Mouse (Mus musculus) intestine, embryonic 15.5 days (tissue): ENCODE data around the gene Ppp2r3d. TPM values are rescaled to one million over a fixed set of nuclear protein-coding genes. Genes with fewer than 3 reads are reported as not detected.

ENCODE experiments used
- ATAC-seq: fragments of 200-750 bp; cut with Nextera tagmentation; 2 replicates; pipeline ENCODE4 v1.8.0; 2017; ENCODE audit warnings: moderate TSS enrichment, moderate library complexity
- H3K27ac ChIP-seq: fragments of 300-500 bp; sonication (generic); 2 replicates; pipeline ENCODE4 v1.5.1; 2015; ENCODE audit warnings: mild to moderate bottlenecking, inconsistent platforms
- H3K27me3 ChIP-seq: fragments of 300-500 bp; sonication (generic); replicated peaks from 2 replicates; pipeline ENCODE4 v1.6.1; 2015; ENCODE audit warnings: inconsistent platforms
- H3K36me3 ChIP-seq: fragments of 300-500 bp; sonication (generic); 2 replicates; pipeline ENCODE4 v1.6.1; 2015; ENCODE audit warnings: inconsistent platforms
- H3K4me1 ChIP-seq: fragments of 300-500 bp; sonication (generic); replicated peaks from 2 replicates; pipeline ENCODE4 v1.6.1; 2015; ENCODE audit warnings: inconsistent platforms
- H3K4me2 ChIP-seq: fragments of 300-500 bp; sonication (generic); replicated peaks from 2 replicates; pipeline ENCODE4 v1.6.1; 2015; ENCODE audit warnings: mild to moderate bottlenecking, inconsistent platforms
- H3K4me3 ChIP-seq: fragments of 300-500 bp; sonication (generic); replicated peaks from 2 replicates; pipeline ENCODE4 v1.5.1; 2015; ENCODE audit warnings: inconsistent platforms
- H3K9ac ChIP-seq: fragments of 300-500 bp; sonication (generic); 2 replicates; pipeline ENCODE4 v1.6.1; 2015; ENCODE audit warnings: inconsistent platforms
- H3K9me3 ChIP-seq: fragments of 300-500 bp; sonication (generic); 2 replicates; pipeline ENCODE4 v1.6.1; 2016; ENCODE audit warnings: inconsistent platforms
- WGBS: fragments of 180-500 bp; shearing (Covaris S2); methylation state at CpG from one replicate; pipeline ENCODE4 v1.1.7; 2015; 5-methylcytosine and 5-hydroxymethylcytosine counted together
- polyA plus RNA-seq: library from polyadenylated mRNA; unstranded; fragments of >200 nt; fragmentation: Nextera tagmentation; extraction: Ambion mirVana; gene quantifications from 2 replicates; pipeline ENCODE4 v1.2.1, GENCODE M21; 2015

Ppp2r3d gene
- polyA plus RNA-seq, 1 experiment from 2014 or later, result 135 TPM

- H3K4me1 ChIP-seq, result no peaks in the 10 kb centered on the region
- 98% methylated on average over 22 of the region's 22 CpGs for WGBS
Observed at GRCm38 (mm10) chr9:124438686-124439346, 37.9 kb downstream of the Ppp2r3d start.

DNA sequence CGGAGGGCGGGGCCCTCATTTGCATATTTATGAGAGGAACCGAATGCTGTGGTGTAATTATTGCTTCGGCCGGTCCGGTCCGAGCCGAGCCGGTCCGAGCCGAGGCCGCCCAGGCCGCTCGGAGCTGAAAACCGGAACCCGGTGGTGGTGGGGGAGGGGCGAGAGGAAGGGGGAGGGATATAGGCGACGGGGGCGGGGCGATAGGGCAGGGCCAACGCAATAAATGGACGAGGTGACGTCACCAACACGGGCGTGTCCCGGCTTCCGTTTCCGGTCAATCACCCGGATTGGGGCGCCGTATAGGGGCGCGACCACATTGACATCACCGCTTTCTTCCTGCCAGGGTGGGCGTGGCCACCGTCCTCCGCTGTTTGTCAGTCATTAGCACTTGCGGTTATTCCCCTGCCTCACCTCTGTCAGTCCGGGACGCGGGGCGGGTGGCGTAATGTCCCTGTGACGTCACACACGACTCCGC is 51.2 kb downstream of the Ppp2r3d start:
- Histone ChIP-seq H3K27ac (peak overlapping the region; percentile 99), H3K4me2 (peak overlapping the region; percentile 65), H3K9ac (peak overlapping the region; percentile 56), H3K27me3 (no peaks in the 10 kb centered on the region), H3K4me1 (no peaks in the 10 kb centered on the region), H3K36me3 (no peaks in the 10 kb centered on the region), H3K9me3 (no peaks in the 10 kb centered on the region), H3K4me3 (peak overlapping the region; percentile 67)
- WGBS, result 0% methylated on average over 47 of the region's 47 CpGs
- ATAC-seq, result peak; percentile 27

More at GRCm38 (mm10) chr9:124438686-124439346, 37.9 kb downstream of the Ppp2r3d start:
- Histone ChIP-seq H3K36me3 (peaks cover 33% of the 10 kb centered on the region), H3K4me2 (no peak overlapping the region), H3K27ac (no peak overlapping the region), H3K27me3 (no peaks in the 10 kb centered on the region), H3K9ac (no peak overlapping the region), H3K4me3 (no peak overlapping the region), H3K9me3 (peaks cover 16% of the 10 kb centered on the region)
- peak; percentile 31 for ATAC-seq

- peak; percentile 68 for ATAC-seq
- Histone ChIP-seq H3K4me1 (no peaks in the 10 kb centered on the region), H3K4me2 (peak overlapping the region; percentile 65), H3K9me3 (no peaks in the 10 kb centered on the region), H3K27me3 (no peaks in the 10 kb centered on the region), H3K9ac (peak overlapping the region; percentile 64), H3K4me3 (peak overlapping the region; percentile 67), H3K36me3 (no peaks in the 10 kb centered on the region), H3K27ac (peak overlapping the region; percentile 99)
- WGBS, result under 1% methylated on average over 48 of the region's 48 CpGs
Observed at GRCm38 (mm10) chr9:124424542-124425410, 51.9 kb downstream of the Ppp2r3d start.

DNA sequence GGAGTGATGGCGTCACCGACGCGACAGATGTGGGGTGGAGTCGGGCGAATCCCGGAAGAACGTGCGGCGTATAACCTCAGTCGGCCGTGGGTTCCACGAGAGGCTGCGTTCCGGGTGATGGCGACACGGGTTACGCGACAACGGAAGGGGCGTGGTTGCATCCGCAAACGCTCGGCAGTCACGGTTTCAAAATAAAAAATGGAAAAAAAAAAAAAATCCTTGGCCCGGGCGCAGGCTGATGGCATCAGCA is 52.5 kb downstream of the Ppp2r3d start:
- peak overlapping the region; percentile 67 for H3K4me3 ChIP-seq
- no peaks in the 10 kb centered on the region for H3K9me3 ChIP-seq
- H3K9ac ChIP-seq, result peak overlapping the region; percentile 64
- no peaks in the 10 kb centered on the region for H3K4me1 ChIP-seq
- no peak for ATAC-seq
- H3K27ac ChIP-seq, result peak overlapping the region; percentile 99
- no peaks in the 10 kb centered on the region for H3K36me3 ChIP-seq
- no peaks in the 10 kb centered on the region for H3K27me3 ChIP-seq
- peak overlapping the region; percentile 65 for H3K4me2 ChIP-seq
- WGBS, result under 1% methylated on average over 27 of the region's 27 CpGs

GRCm38 (mm10) chr9:124423552-124424291 is 53.0 kb downstream of the Ppp2r3d start:
- peak overlapping the region; percentile 75 for H3K4me2 ChIP-seq
- H3K9ac ChIP-seq, result peak overlapping the region; percentile 65
- no peaks in the 10 kb centered on the region for H3K36me3 ChIP-seq
- peak overlapping the region; percentile 99 for H3K27ac ChIP-seq
- no peaks in the 10 kb centered on the region for H3K4me1 ChIP-seq
- peak overlapping the region; percentile 67 for H3K4me3 ChIP-seq
- no peaks in the 10 kb centered on the region for H3K9me3 ChIP-seq
- no peaks in the 10 kb centered on the region for H3K27me3 ChIP-seq
- under 1% methylated on average over 74 of the region's 74 CpGs for WGBS
- peak; percentile 76 for ATAC-seq

DNA sequence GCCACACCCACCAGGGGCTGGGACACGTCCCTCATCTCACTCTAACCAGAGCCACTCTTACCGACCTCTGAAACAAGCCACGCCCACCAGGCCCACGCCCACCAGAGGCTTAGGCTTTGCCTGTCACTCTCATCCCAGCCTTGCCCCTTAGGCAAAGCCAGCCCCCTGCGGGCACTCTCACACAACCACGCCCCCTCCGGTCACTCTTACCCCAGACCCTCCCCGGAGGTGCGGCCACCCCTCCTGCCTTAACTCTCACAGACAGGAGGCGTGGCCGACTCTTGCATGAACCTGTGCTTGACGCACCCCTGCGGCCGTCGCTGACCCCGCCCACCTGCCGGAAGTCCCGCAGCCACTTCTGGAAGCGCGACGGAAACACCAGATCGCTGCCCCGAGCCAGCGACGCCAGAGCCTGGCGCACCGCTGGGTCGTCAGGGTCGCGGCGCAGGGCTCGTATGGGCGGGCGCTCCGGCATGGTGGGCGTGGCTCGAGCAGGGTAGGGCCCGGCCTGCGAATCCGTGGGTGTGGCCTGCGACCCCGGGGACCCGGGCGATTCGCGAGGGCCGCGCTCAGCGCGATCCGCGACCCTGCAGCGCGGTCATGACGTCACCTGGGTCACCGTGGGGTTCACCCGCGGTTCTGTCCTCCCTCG is 53.7 kb downstream of the Ppp2r3d start:
- peak; percentile 77 for ATAC-seq

GRCm38 (mm10) chr9:124422427-124422826 is 54.3 kb downstream of the Ppp2r3d start:
- Histone ChIP-seq H3K36me3 (no peaks in the 10 kb centered on the region), H3K27ac (peak overlapping the region; percentile 99), H3K9me3 (no peaks in the 10 kb centered on the region), H3K9ac (peak overlapping the region; percentile 65), H3K4me1 (no peaks in the 10 kb centered on the region), H3K4me2 (peak overlapping the region; percentile 75), H3K4me3 (peak overlapping the region; percentile 67), H3K27me3 (no peaks in the 10 kb centered on the region)
- peak; percentile 0; the same call in 1 of the 2 replicates for ATAC-seq
- 3% methylated on average over 23 of the region's 25 CpGs for WGBS

More for the DNA sequence above, 53.7 kb downstream of the Ppp2r3d start:
- Histone ChIP-seq H3K9me3 (no peaks in the 10 kb centered on the region), H3K4me2 (peak overlapping the region; percentile 75), H3K9ac (peak overlapping the region; percentile 65), H3K4me1 (no peaks in the 10 kb centered on the region), H3K27ac (peak overlapping the region; percentile 99), H3K4me3 (peak overlapping the region; percentile 67), H3K27me3 (no peaks in the 10 kb centered on the region), H3K36me3 (no peaks in the 10 kb centered on the region)
- WGBS, result under 1% methylated on average over 51 of the region's 59 CpGs

DNA sequence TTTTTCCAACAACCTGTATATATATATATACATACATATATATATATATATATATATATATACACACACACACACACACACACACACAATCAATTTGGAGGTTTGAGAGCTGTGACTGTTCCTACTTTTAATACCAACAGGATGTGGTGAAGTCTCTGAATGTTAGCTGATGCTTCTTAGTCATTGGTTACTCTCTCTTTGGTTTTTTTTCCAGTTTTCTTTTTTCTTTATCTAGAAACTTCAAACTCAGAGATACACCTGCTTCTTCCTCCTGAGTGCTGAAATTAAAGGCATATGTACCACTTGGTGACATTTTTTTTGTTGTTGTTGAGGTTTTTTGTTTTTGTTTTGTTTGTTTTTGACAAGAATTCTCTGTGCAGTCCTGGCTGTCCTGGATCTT is 63.8 kb downstream of the Ppp2r3d start:
- no peaks in the 10 kb centered on the region for H3K4me1 ChIP-seq
- no peak overlapping the region for H3K4me3 ChIP-seq
- H3K27ac ChIP-seq, result no peak overlapping the region
- no peaks in the 10 kb centered on the region for H3K36me3 ChIP-seq
- H3K9ac ChIP-seq, result no peak overlapping the region
- no peak for ATAC-seq
- H3K27me3 ChIP-seq, result no peaks in the 10 kb centered on the region
- H3K9me3 ChIP-seq, result no peaks in the 10 kb centered on the region
- no peak overlapping the region for H3K4me2 ChIP-seq

DNA sequence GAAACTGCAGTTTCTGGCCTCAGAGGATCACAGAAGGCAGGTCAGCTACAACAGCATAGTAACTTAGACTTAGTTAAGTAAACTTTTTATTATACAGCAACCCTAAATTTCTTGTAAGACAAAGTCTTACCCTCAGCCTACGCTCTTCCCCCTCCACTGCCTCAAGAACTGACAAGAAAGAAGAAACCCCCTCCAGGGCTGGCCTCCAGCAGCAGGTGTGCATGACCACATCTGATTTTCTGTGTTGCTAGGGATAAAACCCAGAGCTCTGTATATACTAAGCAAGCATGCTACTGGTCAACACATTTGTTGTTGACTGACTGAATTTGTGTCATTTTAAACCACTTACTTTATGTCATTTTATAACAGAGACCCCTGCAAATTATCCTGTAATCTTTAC is 65.1 kb downstream of the Ppp2r3d start:
- ATAC-seq, result no peak
- no peak overlapping the region for H3K27ac ChIP-seq
- no peaks in the 10 kb centered on the region for H3K27me3 ChIP-seq
- no peak overlapping the region for H3K9ac ChIP-seq
- no peak overlapping the region for H3K4me2 ChIP-seq
- 63% methylated on average over 1 of the region's 1 CpGs for WGBS
- no peaks in the 10 kb centered on the region for H3K4me1 ChIP-seq
- no peaks in the 10 kb centered on the region for H3K9me3 ChIP-seq
- no peaks in the 10 kb centered on the region for H3K36me3 ChIP-seq
- H3K4me3 ChIP-seq, result no peak overlapping the region

GRCm38 (mm10) chr9:124408564-124408963 is 68.1 kb downstream of the Ppp2r3d start:
- H3K27me3 ChIP-seq, result no peaks in the 10 kb centered on the region
- no peaks in the 10 kb centered on the region for H3K4me1 ChIP-seq
- H3K4me3 ChIP-seq, result no peak overlapping the region
- ATAC-seq, result no peak
- H3K4me2 ChIP-seq, result no peak overlapping the region
- H3K9me3 ChIP-seq, result no peaks in the 10 kb centered on the region
- H3K36me3 ChIP-seq, result no peaks in the 10 kb centered on the region
- no peak overlapping the region for H3K27ac ChIP-seq
- WGBS, result 69% methylated on average over 1 of the region's 1 CpGs
- no peak overlapping the region for H3K9ac ChIP-seq
